Mouse (Mus musculus) urinary bladder, postnatal 36 days (tissue): ENCODE measurements around the gene Ccl6.
"Not testable (repeated sequence)": the region's sequence is repeated elsewhere in the genome, so short reads cannot be mapped to it uniquely, and the experiment has no call there.

Experiments
- DNase-seq, 2 experiments: peaks; one replicate each; pipeline ENCODE4 v3.0.0; 2022; ENCODE audit warnings: low spot score in 2 of 2, mixed read lengths in 1 of 2

Gene Ccl6

DNA sequence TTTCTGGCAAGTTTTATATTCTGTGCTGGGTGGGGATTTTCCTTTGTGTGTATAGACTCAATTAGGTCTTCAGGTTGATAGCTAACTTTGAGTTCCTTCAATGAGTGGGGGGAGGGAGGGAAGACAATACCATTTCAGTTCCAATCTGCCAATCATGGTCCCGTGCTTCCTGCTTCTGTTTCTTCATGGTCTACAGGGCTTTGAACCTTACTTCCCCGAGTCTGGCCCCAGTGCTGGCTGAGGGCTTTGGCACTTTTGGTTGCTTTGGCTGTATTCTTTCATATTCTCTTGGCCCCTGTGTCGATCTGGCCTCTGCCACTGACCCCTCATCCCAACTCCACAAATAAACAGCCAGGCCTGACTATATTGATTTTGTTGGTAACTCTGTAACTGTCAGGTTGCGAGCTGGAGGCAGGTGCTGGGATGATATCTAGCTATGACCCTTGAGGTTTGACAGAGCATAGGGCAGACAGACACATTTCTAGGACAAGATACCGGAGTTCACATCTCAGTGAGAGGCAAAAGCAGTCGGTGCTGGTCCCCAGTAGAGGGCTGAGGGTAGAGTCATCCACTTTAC lies 30.5 kb downstream of the Ccl6 start:
- DNase-seq: no peak

DNA sequence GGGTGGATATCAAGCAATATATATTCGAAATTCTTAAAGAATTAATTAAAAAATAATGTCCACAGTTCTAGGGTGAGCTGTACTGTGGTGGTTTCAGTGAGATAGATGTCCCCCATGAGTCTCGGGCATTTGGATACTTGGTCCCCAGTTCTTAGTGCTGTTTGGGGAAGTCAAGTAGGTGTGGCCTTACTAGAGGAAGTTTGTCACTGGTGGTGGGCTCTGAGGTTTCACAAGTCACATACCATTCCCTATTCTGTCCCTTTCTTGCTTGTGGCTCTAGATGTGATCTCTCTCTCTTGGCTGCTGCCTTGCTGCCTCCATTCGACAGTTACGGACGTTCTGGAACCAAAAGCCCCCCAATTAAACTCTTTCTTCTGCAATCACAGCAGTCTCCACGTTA lies 32.5 kb downstream of the Ccl6 start:
- DNase-seq: no peak

DNA sequence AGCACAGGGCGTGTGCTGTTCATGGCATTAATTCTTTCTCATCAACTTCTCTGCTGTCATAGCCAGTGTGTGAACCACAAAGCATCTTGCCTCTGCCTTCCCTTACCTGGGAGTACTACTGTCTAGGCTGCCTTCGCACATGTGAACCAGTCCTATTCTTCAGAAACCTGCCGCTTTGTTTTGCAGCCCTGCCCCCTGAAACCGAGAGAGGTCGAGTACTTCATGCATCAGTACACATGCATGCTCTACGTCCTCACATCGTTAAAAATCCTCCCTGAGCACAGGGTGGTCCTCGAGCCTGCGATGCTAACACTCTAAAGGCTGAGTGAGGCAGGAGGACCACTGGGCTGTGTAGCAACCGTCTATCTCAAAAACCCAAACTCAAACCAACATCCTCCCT lies 35.8 kb downstream of the Ccl6 start:
- no peak for DNase-seq

DNA sequence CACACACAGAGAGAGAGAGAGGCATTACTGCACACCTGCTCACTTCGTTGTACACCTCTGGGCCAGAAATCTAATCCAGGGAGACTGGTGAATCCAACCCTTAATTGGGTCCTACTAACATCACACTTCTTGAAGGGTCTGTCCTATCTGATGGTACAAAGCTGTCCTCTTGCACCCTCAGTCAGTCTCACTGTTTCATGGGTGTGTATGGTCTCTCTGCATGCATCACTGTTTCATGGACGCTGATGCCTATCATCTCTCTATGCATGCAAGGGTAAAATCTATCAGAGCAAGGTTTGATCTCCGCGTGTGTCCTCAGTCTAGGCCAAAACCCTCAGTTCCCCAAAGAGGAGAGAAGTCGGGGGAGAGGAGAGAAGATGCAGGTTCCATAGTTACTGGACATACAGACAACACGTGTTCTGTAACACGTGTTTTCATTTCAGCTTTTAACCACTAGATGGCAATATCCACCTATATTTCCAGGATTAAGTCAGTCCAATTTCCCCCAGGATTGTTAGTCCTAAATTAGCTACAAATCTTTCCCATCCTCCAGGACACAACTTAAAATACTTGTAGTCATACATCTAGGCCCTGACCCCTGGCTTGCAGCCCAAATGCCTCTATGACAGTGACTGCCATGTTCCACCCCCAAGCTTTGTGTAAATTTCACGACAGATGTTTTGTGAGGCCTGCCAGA lies 36.7 kb downstream of the Ccl6 start:
- no peak for DNase-seq

DNA sequence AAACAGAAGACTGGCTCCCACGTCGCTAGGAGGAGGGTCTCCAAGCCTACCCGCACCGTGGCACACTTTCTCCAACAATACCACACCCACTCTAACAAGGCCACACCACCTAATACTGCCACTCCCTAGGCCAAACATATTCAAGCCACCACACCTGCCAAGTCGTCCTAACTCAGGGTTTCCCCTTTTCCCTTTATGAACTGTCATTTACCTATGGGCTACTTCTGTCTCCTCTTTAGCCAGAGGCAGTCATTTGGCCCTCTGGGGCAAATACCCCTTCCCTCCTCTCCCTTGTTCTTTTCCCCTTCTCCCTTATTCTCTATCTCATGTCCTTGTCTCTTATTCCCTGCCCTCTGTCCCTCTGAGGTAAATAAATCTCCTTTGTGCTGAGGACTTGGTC lies 41.2 kb downstream of the Ccl6 start:
- DNase-seq: no peak

DNA sequence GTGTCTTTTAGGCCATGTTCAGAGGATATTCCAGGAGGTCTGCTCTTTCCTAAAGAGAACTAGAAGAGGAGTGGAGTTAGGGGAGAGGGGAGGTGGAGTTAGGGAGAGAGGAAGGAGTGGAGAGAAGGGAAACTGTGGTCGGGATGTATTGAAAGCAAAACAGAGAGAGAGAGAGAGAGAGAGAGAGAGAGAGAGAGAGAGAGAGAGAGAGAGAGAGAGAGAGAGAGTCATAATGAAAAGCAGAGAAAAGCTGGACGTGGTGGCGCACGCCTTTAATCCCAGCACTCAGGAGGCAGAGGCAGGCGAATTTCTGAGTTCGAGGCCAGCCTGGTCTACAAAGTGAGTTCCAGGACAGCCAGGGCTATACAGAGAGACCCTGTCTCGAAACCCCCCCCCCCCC lies 41.9 kb downstream of the Ccl6 start:
- DNase-seq: not testable (repeated sequence)

DNA sequence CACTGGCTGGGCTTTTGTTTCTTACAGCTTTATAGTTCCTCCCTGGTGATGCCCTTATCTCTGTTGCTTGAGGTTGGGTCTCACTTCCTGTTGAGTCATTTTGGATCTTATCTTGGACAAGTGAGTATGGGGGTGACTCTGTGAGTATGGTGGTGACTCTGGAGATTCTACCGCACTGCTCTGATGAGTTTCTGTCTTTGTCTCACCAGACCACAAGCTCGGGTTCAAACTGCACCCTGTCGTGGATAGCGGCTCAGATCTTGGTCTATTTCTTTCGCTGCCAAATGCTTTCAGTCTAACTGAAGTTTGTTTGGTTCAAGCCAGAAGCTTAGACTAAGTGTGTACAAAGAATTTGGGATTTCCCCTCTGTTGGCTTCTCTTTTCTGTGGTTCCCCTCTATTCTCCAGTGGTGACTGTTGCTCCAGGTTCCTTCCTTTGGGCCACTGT lies 42.7 kb downstream of the Ccl6 start:
- no peak for DNase-seq

DNA sequence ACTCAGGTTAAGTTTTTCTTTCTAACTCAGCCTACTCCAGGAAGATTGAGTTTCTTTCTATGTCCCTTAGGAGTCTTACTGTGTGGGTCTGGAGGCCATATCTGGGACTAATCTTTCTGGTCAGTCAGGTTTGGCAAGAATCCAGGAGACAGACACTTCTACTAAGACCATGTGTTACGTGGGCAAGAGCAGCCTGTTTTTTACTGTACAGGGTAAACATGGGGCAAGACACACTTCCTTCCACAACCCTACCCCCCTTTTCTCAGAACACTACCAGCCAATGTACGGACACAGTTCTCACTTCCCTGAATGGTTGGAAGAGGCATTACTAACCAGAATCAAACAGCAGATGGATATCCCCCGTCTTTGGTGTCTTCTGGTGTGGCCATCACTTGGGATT lies 48.7 kb downstream of the Ccl6 start:
- no peak for DNase-seq

DNA sequence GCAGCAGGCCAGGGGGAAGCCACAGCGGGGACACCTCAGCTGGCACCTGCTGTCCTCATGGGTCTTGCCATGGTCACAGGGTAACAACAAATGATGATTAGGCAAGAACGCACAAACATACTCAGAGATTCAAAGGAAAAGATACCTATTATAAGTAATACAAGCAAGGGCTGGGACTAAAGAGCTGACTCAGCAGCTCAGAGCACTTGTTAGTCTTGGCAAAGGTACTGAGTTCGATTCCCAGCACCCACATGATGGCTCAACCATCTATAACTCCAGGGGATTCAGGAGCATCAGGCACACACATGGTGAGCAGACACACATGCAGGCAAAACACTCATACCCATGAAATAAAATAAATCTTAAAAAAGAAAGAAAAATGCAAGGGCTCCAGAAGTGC lies 51.5 kb downstream of the Ccl6 start:
- no peak for DNase-seq

DNA sequence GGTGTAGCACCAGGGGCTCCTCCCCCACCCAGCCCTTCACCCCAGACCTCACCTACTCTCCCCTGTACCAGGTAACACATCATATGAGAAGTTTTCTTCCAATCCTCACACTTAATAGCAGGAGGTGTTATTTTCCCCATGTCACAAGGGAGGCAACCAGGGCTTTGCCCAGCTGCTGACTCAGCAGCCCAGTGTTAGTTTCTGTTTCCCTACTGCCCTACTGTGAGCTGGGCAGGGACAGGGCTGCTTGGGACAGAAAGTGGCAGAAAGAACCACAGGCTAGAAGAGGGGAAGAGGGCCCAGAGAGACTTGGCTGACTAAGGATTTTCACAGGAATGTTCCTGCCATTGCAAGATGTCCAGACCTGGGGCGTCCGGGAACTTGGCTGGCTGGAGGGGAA lies 52.0 kb downstream of the Ccl6 start:
- DNase-seq: no peak

DNA sequence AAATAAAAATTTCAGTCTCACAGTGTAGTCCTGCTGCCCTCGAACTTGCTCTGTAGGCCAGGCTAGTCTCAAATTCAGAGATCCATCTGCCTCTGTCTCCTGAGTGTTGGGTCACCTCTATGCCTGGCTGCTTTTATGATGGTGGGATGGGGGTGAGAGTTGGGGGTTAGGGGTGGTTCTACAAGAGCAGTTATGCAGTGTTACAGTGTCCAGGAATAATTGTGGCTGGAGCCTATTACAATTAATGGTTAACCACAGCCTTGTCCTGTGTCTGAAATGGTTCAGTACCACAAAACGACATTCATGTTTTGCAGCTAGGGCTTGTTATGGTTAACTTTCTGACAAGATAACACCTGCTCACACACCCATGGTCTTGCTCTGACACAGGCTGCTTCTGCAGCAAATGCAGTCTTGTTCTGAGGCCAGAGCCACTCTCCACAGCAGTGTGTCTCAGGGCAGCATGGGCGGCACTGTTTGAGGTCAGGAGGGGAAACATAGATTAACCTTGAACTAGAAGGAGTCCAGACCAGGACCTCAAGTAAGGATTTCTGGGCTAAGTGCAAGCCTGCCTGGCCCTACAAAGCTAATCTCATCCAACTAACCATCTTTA lies 54.1 kb downstream of the Ccl6 start:
- no peak for DNase-seq
